Mouse (Mus musculus) splenic B cell, adult 2 months (primary cell): Measurements from ENCODE around the gene Cdk9.

Source experiments
- DNase-seq: peaks from one replicate; pipeline ENCODE4 v3.0.0-alpha.2; 2011; ENCODE audit warnings: low read depth, low spot score
- H3K27me3 ChIP-seq: 2 replicates; pipeline ENCODE4 v1.6.1; 2012; ENCODE audit warnings: mild to moderate bottlenecking, low read length, moderate library complexity, mixed read lengths; ENCODE audit not compliant: control insufficient read depth, poor library complexity, insufficient read depth, severe bottlenecking
- H3K36me3 ChIP-seq: 2 replicates; pipeline ENCODE4 v1.6.1; 2012; ENCODE audit warnings: mild to moderate bottlenecking, low read length, moderate library complexity, mixed read lengths; ENCODE audit not compliant: control insufficient read depth, poor library complexity, insufficient read depth, severe bottlenecking

Cdk9 gene

GRCm38 (mm10) chr2:32722581-32722980 lies 9.7 kb upstream of the Cdk9 start:
- DNase-seq: peak; percentile 33
- Histone ChIP-seq H3K36me3 (peaks cover 7% of the 10 kb centered on the region), H3K27me3 (no peaks in the 10 kb centered on the region)

DNA sequence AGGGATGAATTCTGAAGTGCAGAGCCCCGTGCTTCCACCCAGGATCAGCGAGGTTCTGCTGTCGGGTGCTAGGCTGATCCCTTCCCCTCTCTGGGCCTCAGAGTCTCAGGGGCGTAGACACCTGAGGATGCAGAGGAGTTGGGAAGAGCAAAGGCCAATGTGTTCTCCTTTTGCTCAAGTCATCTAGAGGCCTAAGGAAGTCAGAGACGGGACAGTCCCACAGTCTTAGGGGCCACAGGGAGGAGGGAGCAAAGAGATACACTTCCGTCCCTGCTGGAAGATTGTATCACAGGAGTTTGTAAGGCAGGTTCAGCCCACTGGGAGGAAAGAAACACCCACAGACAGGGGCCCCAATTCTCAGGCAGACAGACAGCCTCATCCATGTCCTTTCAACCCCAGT lies 9.2 kb upstream of the Cdk9 start:
- DNase-seq: peak; percentile 37
- H3K27me3 ChIP-seq: no peaks in the 10 kb centered on the region
- H3K36me3 ChIP-seq: peaks cover 7% of the 10 kb centered on the region

DNA sequence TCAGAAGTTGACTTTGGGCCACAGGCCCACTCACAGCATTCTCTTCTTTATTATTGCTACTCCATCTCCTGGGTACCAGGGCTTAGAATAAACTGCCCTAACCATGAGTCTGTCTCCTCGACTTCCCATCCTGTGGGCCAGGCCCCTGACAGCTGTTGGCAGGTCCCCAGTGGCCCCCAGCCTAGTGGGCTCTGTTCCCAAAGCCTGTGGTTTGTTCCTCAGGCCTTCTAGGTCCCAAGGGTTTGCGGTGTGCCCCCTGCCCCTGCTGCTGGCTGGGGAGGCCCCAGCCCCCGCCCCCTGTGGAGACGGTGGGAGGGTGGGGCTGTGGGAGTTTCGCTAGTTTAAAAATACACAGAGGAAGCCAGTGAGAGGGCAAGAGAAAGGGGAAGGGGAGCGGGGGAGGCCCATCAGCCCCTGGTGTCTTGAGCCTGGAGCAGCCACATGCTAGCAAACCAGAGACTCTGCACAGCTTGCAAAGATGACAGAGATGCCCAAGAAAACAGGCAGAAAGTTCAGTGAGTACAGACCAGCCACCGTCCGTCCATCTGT lies 7.9 kb upstream of the Cdk9 start, which contains the start of gene Sh2d3c:
Sh2d3c (plus strand) TSS at position 375 of the 549 bp plus-strand sequence.
- peak; percentile 41 for DNase-seq
- Histone ChIP-seq H3K27me3 (no peaks in the 10 kb centered on the region), H3K36me3 (peaks cover 4% of the 10 kb centered on the region)

- peak; percentile 49 for DNase-seq
- Histone ChIP-seq H3K27me3 (no peaks in the 10 kb centered on the region), H3K36me3 (peaks cover 2% of the 10 kb centered on the region)
These were observed 7.2 kb upstream of the Cdk9 start for GRCm38 (mm10) chr2:32720053-32720452.

GRCm38 (mm10) chr2:32718761-32719160 lies 5.9 kb upstream of the Cdk9 start:
- no peak for DNase-seq
- Histone ChIP-seq H3K27me3 (no peaks in the 10 kb centered on the region), H3K36me3 (no peaks in the 10 kb centered on the region)

- DNase-seq: peak; percentile 88
- Histone ChIP-seq H3K36me3 (peaks cover 2% of the 10 kb centered on the region; the same call in 1 of the 2 replicates), H3K27me3 (no peaks in the 10 kb centered on the region)
These were observed 2.1 kb upstream of the Cdk9 start for GRCm38 (mm10) chr2:32714987-32715425.

GRCm38 (mm10) chr2:32714117-32714986 lies 1.5 kb upstream of the Cdk9 start:
- peak; percentile 65 for DNase-seq
- H3K36me3 ChIP-seq: peaks cover 9% of the 10 kb centered on the region
- no peaks in the 10 kb centered on the region for H3K27me3 ChIP-seq

DNA sequence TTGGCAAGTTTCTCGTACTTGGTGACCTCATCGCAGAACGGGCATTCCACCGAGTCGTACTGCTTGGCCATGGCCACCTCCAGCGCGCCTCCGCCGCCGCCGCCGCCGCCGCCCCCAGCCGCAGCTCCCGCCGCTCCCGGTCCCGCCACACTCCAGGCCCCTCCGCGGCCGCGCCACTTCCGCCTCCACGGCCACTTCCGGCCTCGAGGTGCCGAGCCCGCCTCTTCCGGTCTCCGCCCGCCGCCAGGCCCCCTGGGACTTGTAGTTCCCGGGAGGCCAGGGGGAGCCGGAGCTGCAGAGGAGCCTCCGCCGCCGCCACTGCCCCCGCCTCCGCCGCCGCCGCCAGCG lies 316 bp downstream of the Cdk9 start:
- H3K36me3 ChIP-seq: peaks cover 13% of the 10 kb centered on the region
- H3K27me3 ChIP-seq: no peaks in the 10 kb centered on the region
- DNase-seq: peak; percentile 95

- DNase-seq: peak; percentile 70
- peaks cover 13% of the 10 kb centered on the region for H3K36me3 ChIP-seq
- no peaks in the 10 kb centered on the region for H3K27me3 ChIP-seq
These were observed 746 bp downstream of the Cdk9 start for GRCm38 (mm10) chr2:32712108-32712551.

GRCm38 (mm10) chr2:32711301-32712056 lies 1.4 kb downstream of the Cdk9 start:
- peaks cover 13% of the 10 kb centered on the region for H3K36me3 ChIP-seq
- no peak for DNase-seq
- no peaks in the 10 kb centered on the region for H3K27me3 ChIP-seq

DNA sequence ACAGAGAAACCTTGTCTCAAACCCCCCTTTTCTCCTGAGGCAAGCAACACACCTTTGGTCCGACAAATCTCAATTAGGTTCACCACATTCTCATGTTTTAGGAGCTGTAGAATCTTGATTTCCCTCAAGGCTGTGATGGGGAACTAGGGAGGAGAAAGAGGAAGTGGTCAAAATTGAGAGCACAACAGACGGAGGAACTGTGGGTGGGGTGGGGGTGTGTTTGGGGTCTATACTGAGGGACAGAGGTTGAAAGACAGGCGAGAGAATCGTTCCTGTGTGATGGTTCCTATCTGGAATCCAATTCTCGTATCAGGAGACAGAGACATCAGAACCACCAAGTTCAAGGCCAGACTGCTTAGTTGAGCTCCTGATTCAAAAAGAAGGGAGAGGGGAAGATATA lies 2.5 kb downstream of the Cdk9 start:
- peaks cover 19% of the 10 kb centered on the region for H3K36me3 ChIP-seq
- no peaks in the 10 kb centered on the region for H3K27me3 ChIP-seq
- peak; percentile 71 for DNase-seq

DNA sequence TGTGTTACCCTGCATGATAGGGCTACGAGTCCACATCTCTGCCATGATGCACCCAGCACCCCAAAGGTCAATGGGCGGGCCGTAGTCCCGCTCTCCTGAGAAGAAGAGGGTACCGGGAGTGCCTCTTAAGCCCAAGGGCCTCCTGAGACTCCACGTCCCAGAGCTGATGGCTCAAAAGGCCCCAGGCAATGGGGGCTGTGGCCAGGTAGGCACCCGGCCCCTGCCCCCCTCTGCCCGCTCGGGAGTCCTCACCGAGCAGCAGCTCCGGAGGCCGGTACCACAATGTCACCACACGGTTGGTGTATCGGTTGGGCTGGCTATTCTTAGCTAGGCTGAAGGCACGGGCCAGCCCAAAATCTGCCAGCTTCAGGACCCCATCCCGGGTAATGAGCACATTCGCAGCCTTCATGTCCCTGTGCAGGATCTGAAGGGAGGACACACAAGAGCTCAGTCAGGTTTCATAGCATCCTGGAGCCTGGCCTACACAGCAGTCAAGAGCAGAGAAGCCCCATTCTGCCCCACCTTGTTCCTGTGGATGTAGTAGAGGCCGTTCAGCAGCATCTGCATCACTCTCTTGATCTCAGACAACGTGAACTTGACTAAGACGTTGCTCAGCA lies 3.2 kb downstream of the Cdk9 start:
- no peaks in the 10 kb centered on the region for H3K27me3 ChIP-seq
- H3K36me3 ChIP-seq: peaks cover 21% of the 10 kb centered on the region
- DNase-seq: no peak

DNA sequence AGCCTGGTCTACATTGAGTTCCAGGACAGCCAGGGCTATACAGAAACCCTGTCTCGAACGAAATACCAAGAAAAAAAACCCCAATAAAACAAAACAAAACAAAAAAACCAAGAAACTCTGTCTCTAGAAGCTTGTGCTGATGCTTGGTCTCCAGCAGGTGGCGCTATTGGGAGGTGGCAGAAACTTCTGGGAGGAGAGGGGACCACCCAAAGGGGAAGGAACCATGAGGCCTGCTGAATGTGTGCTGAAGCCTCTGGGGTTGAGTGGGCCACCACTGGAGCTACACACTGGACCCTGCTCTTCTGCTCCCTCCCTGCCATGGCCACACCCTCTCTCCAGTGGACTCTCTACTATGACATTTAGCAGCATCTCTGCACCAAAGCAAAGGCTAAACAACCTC lies 4.2 kb downstream of the Cdk9 start:
- no peaks in the 10 kb centered on the region for H3K27me3 ChIP-seq
- H3K36me3 ChIP-seq: peaks cover 21% of the 10 kb centered on the region
- peak; percentile 87 for DNase-seq

- Histone ChIP-seq H3K27me3 (no peaks in the 10 kb centered on the region), H3K36me3 (peaks cover 22% of the 10 kb centered on the region)
- DNase-seq: no peak
These were observed 5.9 kb downstream of the Cdk9 start for GRCm38 (mm10) chr2:32706971-32707370.
